Mouse (Mus musculus) stomach, postnatal 0 days (tissue): ENCODE results near the gene Pitx1.

ENCODE experiments used
- CTCF ChIP-seq: IDR thresholded peaks from 2 replicates; pipeline ENCODE4 v1.5.1; 2016; ENCODE audit warnings: antibody characterized with exemption, low read depth, mild to moderate bottlenecking, moderate library complexity
- EP300 ChIP-seq: optimal IDR thresholded peaks from 2 replicates; pipeline ENCODE3; 2016; ENCODE audit warnings: antibody characterized with exemption

DNA sequence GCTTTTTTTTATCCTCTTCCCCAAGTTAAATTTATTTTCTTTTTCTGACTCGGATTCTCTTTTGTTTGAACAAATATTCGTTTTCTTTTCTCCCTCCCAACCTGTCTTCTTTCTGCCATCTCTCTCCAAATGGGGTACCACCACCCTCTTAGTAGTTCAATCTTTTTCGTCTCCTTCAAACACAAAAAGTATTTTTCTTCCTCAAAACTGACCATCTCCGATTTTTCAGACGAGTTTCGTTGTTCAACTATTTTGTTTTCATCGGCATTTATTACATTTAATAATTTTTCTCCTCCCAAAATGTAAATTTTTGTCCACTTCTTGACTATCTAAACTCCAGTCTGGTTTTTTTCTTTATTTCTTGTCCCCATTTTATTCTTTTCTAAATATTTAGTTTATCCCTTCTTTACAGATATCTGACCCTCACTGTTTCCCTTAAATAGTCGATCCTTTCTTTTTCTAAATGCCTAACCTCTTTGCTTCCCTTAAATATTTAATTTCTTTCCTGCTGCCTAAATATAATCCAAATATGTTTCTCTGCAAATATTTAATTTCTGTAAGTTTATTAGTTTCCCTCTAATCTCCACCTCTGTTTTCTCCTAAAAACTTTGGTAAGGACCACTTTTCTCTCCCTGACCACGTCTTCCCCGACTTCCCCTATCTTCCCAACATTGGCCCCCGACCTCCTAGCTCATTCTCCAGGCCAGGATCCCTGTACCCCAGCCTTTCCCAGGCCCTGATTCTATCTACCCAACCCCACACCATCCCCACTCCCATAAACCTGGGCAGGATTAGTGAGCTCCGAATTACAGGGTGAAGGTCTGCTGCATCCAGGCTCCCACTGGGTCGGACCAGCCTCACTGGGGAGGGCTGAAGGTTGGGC is 9.0 kb downstream of the Pitx1 start:
- TF ChIP-seq CTCF = no peak
- no peak for TF ChIP-seq EP300
